Mouse (Mus musculus): Measurements from ENCODE around the gene Mdm4. TPM values are rescaled to one million over a fixed set of nuclear protein-coding genes. Genes with fewer than 3 reads are reported as not detected.

Gene Mdm4
- polyA plus RNA-seq, 2 experiments, result 45.6 to 132 TPM

GRCm38 (mm10) chr1:133076681-133077514 lies 46.5 kb upstream of the Mdm4 start:
- no peaks in the 10 kb centered on the region for H3K27me3 ChIP-seq (ENCODE audit: control insufficient read depth, insufficient read depth, low read length)
- ATAC-seq (ENCODE audit: low FRiP score, low read depth) (peak; percentile 42; the same call in 1 of the 2 replicates), DNase-seq (ENCODE audit: low spot score) (peak; percentile 12)
- H3K27ac ChIP-seq (replicated peaks; ENCODE audit: low read depth, low read length), result no peak overlapping the region; the same call in 1 of the 2 replicates
- no peak overlapping the region for H3K4me2 ChIP-seq (replicated peaks; ENCODE audit: low read depth, low read length, severe bottlenecking)
- H3K9ac ChIP-seq (ENCODE audit: low read depth, low read length, severe bottlenecking), result no peak overlapping the region
- no peak overlapping the region for H3K4me3 ChIP-seq (replicated peaks; ENCODE audit: low read length)
- no peaks in the 10 kb centered on the region for H3K9me3 ChIP-seq (ENCODE audit: control insufficient read depth, low read length)
- 42% methylated on average over 20 of the region's 20 CpGs for WGBS
- 0 out of 2 replicates have a peak, but pooled peaks cover 13% of the 10 kb centered on the region for H3K4me1 ChIP-seq (ENCODE audit: control insufficient read depth, insufficient read depth, low read length)
- no peak for TF ChIP-seq POLR2A (IDR thresholded peaks at IDR 0.05; ENCODE audit: borderline replicate concordance, extremely low read depth, insufficient read depth, insufficient read length)
- peaks cover 13% of the 10 kb centered on the region for H3K36me3 ChIP-seq (ENCODE audit: control insufficient read depth, insufficient read depth, low read length)

- H3K4me2 ChIP-seq (replicated peaks; ENCODE audit: low read depth, low read length, severe bottlenecking), result no peak overlapping the region
- H3K4me3 ChIP-seq (replicated peaks; ENCODE audit: low read length), result no peak overlapping the region
- ATAC-seq (ENCODE audit: low FRiP score, low read depth), result no peak
- H3K36me3 ChIP-seq (ENCODE audit: control insufficient read depth, insufficient read depth, low read length), result peaks cover 7% of the 10 kb centered on the region; the same call in 1 of the 2 replicates
- no peak for DNase-seq (ENCODE audit: low spot score)
- H3K9me3 ChIP-seq (ENCODE audit: control insufficient read depth, low read length), result no peaks in the 10 kb centered on the region
- TF ChIP-seq POLR2A (IDR thresholded peaks at IDR 0.05; ENCODE audit: borderline replicate concordance, extremely low read depth, insufficient read depth, insufficient read length), result no peak
- 66% methylated on average over 6 of the region's 6 CpGs for WGBS
- H3K27me3 ChIP-seq (ENCODE audit: control insufficient read depth, insufficient read depth, low read length), result no peaks in the 10 kb centered on the region
- 0 out of 2 replicates have a peak, but pooled peaks cover 14% of the 10 kb centered on the region for H3K4me1 ChIP-seq (ENCODE audit: control insufficient read depth, insufficient read depth, low read length)
- no peak overlapping the region for H3K9ac ChIP-seq (ENCODE audit: low read depth, low read length, severe bottlenecking)
- H3K27ac ChIP-seq (replicated peaks; ENCODE audit: low read depth, low read length), result no peak overlapping the region
These were observed 45.5 kb upstream of the Mdm4 start for GRCm38 (mm10) chr1:133075651-133076400.

- Histone ChIP-seq H3K27ac (replicated peaks; ENCODE audit: low read depth, low read length) (no peak overlapping the region), H3K27me3 (ENCODE audit: control insufficient read depth, insufficient read depth, low read length) (no peaks in the 10 kb centered on the region), H3K4me1 (ENCODE audit: control insufficient read depth, insufficient read depth, low read length) (peaks cover 16% of the 10 kb centered on the region), H3K4me2 (replicated peaks; ENCODE audit: low read depth, low read length, severe bottlenecking) (no peak overlapping the region), H3K9me3 (ENCODE audit: control insufficient read depth, low read length) (no peaks in the 10 kb centered on the region), H3K4me3 (replicated peaks; ENCODE audit: low read length) (no peak overlapping the region), H3K36me3 (ENCODE audit: control insufficient read depth, insufficient read depth, low read length) (no peaks in the 10 kb centered on the region), H3K9ac (ENCODE audit: low read depth, low read length, severe bottlenecking) (no peak overlapping the region)
- ATAC-seq (ENCODE audit: low FRiP score, low read depth) (no peak), DNase-seq (ENCODE audit: low spot score) (no peak)
- TF ChIP-seq POLR2A (IDR thresholded peaks at IDR 0.05; ENCODE audit: borderline replicate concordance, extremely low read depth, insufficient read depth, insufficient read length), result no peak
- WGBS, result 88% methylated on average over 13 of the region's 13 CpGs
These were observed 44.2 kb upstream of the Mdm4 start for GRCm38 (mm10) chr1:133074541-133074940.

DNA sequence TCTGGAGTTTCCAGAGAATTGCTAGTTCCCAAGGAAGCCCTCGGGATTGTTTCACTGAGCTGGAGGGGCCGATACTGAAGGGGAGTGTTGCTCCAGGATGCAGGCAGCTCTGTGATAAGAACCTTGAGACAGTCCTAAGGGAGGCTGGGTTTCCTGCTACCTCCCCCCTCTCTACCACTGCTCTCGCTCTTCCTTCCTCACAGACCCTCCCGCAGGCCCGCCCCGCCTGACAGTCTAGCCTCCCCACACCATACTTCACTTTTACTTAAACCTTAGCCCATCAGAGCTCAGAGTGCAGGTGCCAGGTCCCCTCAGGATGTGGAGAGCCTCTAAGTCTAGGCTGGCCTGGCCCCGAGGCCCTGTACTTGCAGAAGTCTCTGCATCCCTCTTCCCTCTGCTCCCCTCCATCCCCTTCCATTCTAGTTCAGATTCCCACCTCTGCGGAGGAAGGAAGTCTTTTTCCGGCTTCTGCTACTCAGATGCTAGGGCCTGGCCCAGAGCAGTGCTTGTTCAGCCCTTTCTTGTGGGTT lies 43.0 kb upstream of the Mdm4 start:
- no peak for DNase-seq (ENCODE audit: low spot score)
- H3K9me3 ChIP-seq (ENCODE audit: control insufficient read depth, low read length), result no peaks in the 10 kb centered on the region
- no peak for TF ChIP-seq POLR2A (IDR thresholded peaks at IDR 0.05; ENCODE audit: borderline replicate concordance, extremely low read depth, insufficient read depth, insufficient read length)

More for the DNA sequence above, 43.0 kb upstream of the Mdm4 start:
- Histone ChIP-seq H3K36me3 (ENCODE audit: control insufficient read depth, insufficient read depth, low read length) (no peaks in the 10 kb centered on the region), H3K27me3 (ENCODE audit: control insufficient read depth, insufficient read depth, low read length) (no peaks in the 10 kb centered on the region), H3K27ac (replicated peaks; ENCODE audit: low read depth, low read length) (0 out of 2 replicates have a peak overlapping the region, but pooled peaks have one; percentile 33), H3K4me2 (replicated peaks; ENCODE audit: low read depth, low read length, severe bottlenecking) (no peak overlapping the region), H3K9ac (ENCODE audit: low read depth, low read length, severe bottlenecking) (no peak overlapping the region), H3K4me1 (ENCODE audit: control insufficient read depth, insufficient read depth, low read length) (peaks cover 21% of the 10 kb centered on the region), H3K4me3 (replicated peaks; ENCODE audit: low read length) (no peak overlapping the region)
- no peak for ATAC-seq (ENCODE audit: low FRiP score, low read depth)
- 57% methylated on average over 9 of the region's 9 CpGs for WGBS
